ENCODE assay signal across 20 mouse cellular contexts in the genomic region with DNA sequence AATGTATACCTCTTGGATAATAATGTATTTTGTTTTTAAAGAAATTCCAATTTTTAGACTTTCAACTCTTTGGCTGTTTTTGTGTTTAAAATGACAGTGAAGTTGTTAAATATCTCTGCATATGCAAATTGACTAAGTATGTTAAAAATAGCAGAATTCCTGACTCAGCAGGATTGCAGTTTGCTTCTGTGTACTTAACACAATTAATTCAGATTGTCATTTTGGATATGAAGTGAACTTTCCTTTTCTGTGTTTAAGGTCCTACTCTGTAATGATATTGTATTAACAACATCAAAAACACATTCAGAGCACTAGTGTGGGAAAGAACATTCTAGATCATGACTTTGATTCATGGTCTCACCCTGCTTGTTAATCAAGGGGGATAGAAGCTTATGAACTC.
DNase-seq lines count a peak whose midpoint lies in the region; ATAC-seq and TF ChIP-seq lines count a peak whose summit lies in the region.
"Had no signal": no experiment of that assay in that cellular context is flagged by ENCODE, and none has a peak within 500 bp of the region (broad histone marks: within the 10 kb centered on the region; RNA-seq: fewer than 3 reads in every experiment).

No protein-coding gene starts in this region.

- H3K9ac ChIP-seq in lung, embryonic 15.5 days = no peak overlapping the region
- H3K9ac ChIP-seq in lung, postnatal 0 days (replicated peaks; ENCODE audit: low read depth) = no peak overlapping the region
- H3K9ac ChIP-seq in stomach, embryonic 15.5 days = no peak overlapping the region
- H3K9ac ChIP-seq: forebrain, embryonic 13.5 days; heart, embryonic 12.5 days had no signal

- no peak overlapping the region for H3K27ac ChIP-seq in lung, embryonic 15.5 days
- H3K27ac ChIP-seq in lung, postnatal 0 days (ENCODE audit: low read length) = no peak overlapping the region
- H3K27ac ChIP-seq in embryonic facial prominence, embryonic 10.5 days (replicated peaks) = peak overlapping the region; percentile 96; the same call in 1 of the 2 replicates
- peak overlapping the region; percentile 78 for H3K27ac ChIP-seq in embryonic fibroblast, embryonic 13.5 days (ENCODE audit: insufficient read depth, low read length)
- H3K27ac ChIP-seq in stomach, embryonic 15.5 days = no peak overlapping the region
- H3K27ac ChIP-seq: forebrain, embryonic 13.5 days had no signal

- H3K9me3 ChIP-seq in lung, embryonic 15.5 days = no peaks in the 10 kb centered on the region
- no peaks in the 10 kb centered on the region for H3K9me3 ChIP-seq in lung, postnatal 0 days (ENCODE audit: low read length)
- H3K9me3 ChIP-seq in embryonic facial prominence, embryonic 10.5 days = no peaks in the 10 kb centered on the region
- no peaks in the 10 kb centered on the region for H3K9me3 ChIP-seq in stomach, embryonic 15.5 days
- H3K9me3 ChIP-seq: forebrain, embryonic 13.5 days; heart, embryonic 12.5 days had no signal

- 0 out of 2 replicates have a peak, but pooled peaks have one; percentile 32 for TF ChIP-seq POLR2A in embryonic fibroblast, embryonic 13.5 days (IDR thresholded peaks at IDR 0.05; ENCODE audit: low read depth, low read length)

- DNase-seq in lung, postnatal 0 days (ENCODE audit: low spot score) = no peak
- DNase-seq in embryonic facial prominence, embryonic 10.5 days (ENCODE audit: low spot score) = no peak
- DNase-seq in layer of hippocampus, adult 11-12 months (ENCODE audit: low spot score) = no peak
- no peak for DNase-seq in testis, postnatal 10 days (ENCODE audit: low spot score)
- DNase-seq: adrenal gland, postnatal 10 days; cerebellum, adult 11 months; heart, postnatal 4 days; kidney, adult 9 months; kidney, postnatal 36 days; layer of hippocampus, postnatal 36 days; left cerebral cortex, postnatal 4 days; lung, adult 18-20 months; midbrain, embryonic 14.5 days; thymus, postnatal 14 days had no signal

- no peaks in the 10 kb centered on the region for H3K27me3 ChIP-seq in lung, embryonic 15.5 days
- no peaks in the 10 kb centered on the region for H3K27me3 ChIP-seq in lung, postnatal 0 days (replicated peaks; ENCODE audit: insufficient read depth, low read length)
- H3K27me3 ChIP-seq in embryonic facial prominence, embryonic 10.5 days (replicated peaks; ENCODE audit: low read depth, poor library complexity, severe bottlenecking) = 0 out of 2 replicates have a peak, but pooled peaks cover 4% of the 10 kb centered on the region
- H3K27me3 ChIP-seq in stomach, embryonic 15.5 days (replicated peaks) = no peaks in the 10 kb centered on the region
- H3K27me3 ChIP-seq: forebrain, embryonic 13.5 days; heart, embryonic 12.5 days had no signal

- H3K4me3 ChIP-seq in lung, embryonic 15.5 days = no peak overlapping the region
- no peak overlapping the region for H3K4me3 ChIP-seq in lung, postnatal 0 days (ENCODE audit: low read depth, low read length)
- H3K4me3 ChIP-seq in embryonic facial prominence, embryonic 10.5 days = peak overlapping the region; percentile 74
- H3K4me3 ChIP-seq in embryonic fibroblast, embryonic 13.5 days (ENCODE audit: insufficient read depth, low read length) = no peak overlapping the region
- H3K4me3 ChIP-seq in stomach, embryonic 15.5 days (replicated peaks) = no peak overlapping the region
- H3K4me3 ChIP-seq: forebrain, embryonic 13.5 days; heart, embryonic 12.5 days had no signal

- TF ChIP-seq CTCF in lung, postnatal 0 days (IDR thresholded peaks at IDR 0.05) = no peak
- no peak for TF ChIP-seq CTCF in embryonic fibroblast, embryonic 13.5 days (IDR thresholded peaks at IDR 0.05; ENCODE audit: borderline replicate concordance, insufficient read depth, low read length)

- 0 out of 2 replicates have a peak overlapping the region, but pooled peaks have one; percentile 8 for H3K4me2 ChIP-seq in lung, embryonic 15.5 days
- no peak overlapping the region for H3K4me2 ChIP-seq in lung, postnatal 0 days (replicated peaks; ENCODE audit: low read depth, low read length)
- H3K4me2 ChIP-seq in stomach, embryonic 15.5 days = peak overlapping the region; percentile 19; the same call in 1 of the 2 replicates
- H3K4me2 ChIP-seq: forebrain, embryonic 13.5 days; heart, embryonic 12.5 days had no signal

- ATAC-seq in lung, embryonic 15.5 days (ENCODE audit: borderline replicate concordance, extremely low read depth, low FRiP score, low TSS enrichment) = no peak
- ATAC-seq in lung, postnatal 0 days = no peak
- no peak for ATAC-seq in stomach, embryonic 15.5 days (ENCODE audit: insufficient read depth, low FRiP score, low read depth)
- ATAC-seq: CD4-positive, CD25-positive, alpha-beta regulatory T cell, adult 4 months; forebrain, embryonic 13.5 days had no signal

- peaks cover 24% of the 10 kb centered on the region for H3K4me1 ChIP-seq in lung, embryonic 15.5 days
- no peaks in the 10 kb centered on the region for H3K4me1 ChIP-seq in lung, postnatal 0 days (ENCODE audit: insufficient read depth, low read depth, low read length)
- peaks cover 17% of the 10 kb centered on the region for H3K4me1 ChIP-seq in embryonic facial prominence, embryonic 10.5 days
- peaks cover 6% of the 10 kb centered on the region; the same call in 1 of the 2 replicates for H3K4me1 ChIP-seq in embryonic fibroblast, embryonic 13.5 days (ENCODE audit: control insufficient read depth, insufficient read depth, low read length)
- peaks cover 6% of the 10 kb centered on the region for H3K4me1 ChIP-seq in stomach, embryonic 15.5 days
- H3K4me1 ChIP-seq: forebrain, embryonic 13.5 days had no signal

- H3K36me3 ChIP-seq in lung, embryonic 15.5 days = 0 out of 2 replicates have a peak, but pooled peaks cover 5% of the 10 kb centered on the region
- no peaks in the 10 kb centered on the region for H3K36me3 ChIP-seq in lung, postnatal 0 days (ENCODE audit: insufficient read depth, low read length)
- peaks cover 15% of the 10 kb centered on the region for H3K36me3 ChIP-seq in embryonic facial prominence, embryonic 10.5 days (replicated peaks)
- H3K36me3 ChIP-seq in stomach, embryonic 15.5 days = no peaks in the 10 kb centered on the region

- TF ChIP-seq EP300 in lung, postnatal 0 days (IDR thresholded peaks at IDR 0.05) = no peak

Comparison
In these comparisons a context has a peak if more than half of its experiments do, and no peak if none do; other contexts are left out.
1. H3K27ac ChIP-seq: peak in embryonic facial prominence, embryonic 10.5 days (single experiment) and embryonic fibroblast, embryonic 13.5 days (single experiment); none in lung, embryonic 15.5 days (single experiment), lung, postnatal 0 days (single experiment) and stomach, embryonic 15.5 days (single experiment).